Mouse (Mus musculus): Measurements from ENCODE around the gene Trpm2. TPM values are rescaled to one million over a fixed set of nuclear protein-coding genes. Genes with fewer than 3 reads are reported as not detected.

The Trpm2 gene
- polyA plus RNA-seq, 1 experiment from 2014 or later, result 0.13 TPM

- Histone ChIP-seq H3K4me1 (ENCODE audit: control insufficient read depth, insufficient read depth, low read length) (peaks cover 5% of the 10 kb centered on the region), H3K27me3 (ENCODE audit: control insufficient read depth, insufficient read depth, low read length) (peaks cover 9% of the 10 kb centered on the region), H3K9me3 (replicated peaks; ENCODE audit: control insufficient read depth, low read length) (no peaks in the 10 kb centered on the region), H3K27ac (ENCODE audit: low read depth, low read length) (no peak overlapping the region), H3K4me2 (no peak overlapping the region), H3K4me3 (ENCODE audit: low read depth, low read length) (no peak overlapping the region), H3K36me3 (ENCODE audit: control insufficient read depth, insufficient read depth, low read length) (no peaks in the 10 kb centered on the region), H3K9ac (ENCODE audit: low read depth, low read length) (no peak overlapping the region)
- WGBS (ENCODE audit: insufficient replicate concordance), result 48% methylated on average over 5 of the region's 5 CpGs
- no peak for ATAC-seq (replicated peaks; ENCODE audit: insufficient number of reproducible peaks, low FRiP score, low TSS enrichment)
Measured at GRCm38 (mm10) chr10:77974811-77975210, 4.4 kb upstream of the Trpm2 start.

GRCm38 (mm10) chr10:77974323-77974722, 4.0 kb upstream of the Trpm2 start:
- Histone ChIP-seq H3K27me3 (ENCODE audit: control insufficient read depth, insufficient read depth, low read length) (peaks cover 14% of the 10 kb centered on the region), H3K9ac (ENCODE audit: low read depth, low read length) (no peak overlapping the region), H3K36me3 (ENCODE audit: control insufficient read depth, insufficient read depth, low read length) (no peaks in the 10 kb centered on the region), H3K9me3 (replicated peaks; ENCODE audit: control insufficient read depth, low read length) (no peaks in the 10 kb centered on the region), H3K4me1 (ENCODE audit: control insufficient read depth, insufficient read depth, low read length) (peaks cover 7% of the 10 kb centered on the region), H3K4me2 (no peak overlapping the region), H3K27ac (ENCODE audit: low read depth, low read length) (no peak overlapping the region), H3K4me3 (ENCODE audit: low read depth, low read length) (no peak overlapping the region)
- no peak for ATAC-seq (replicated peaks; ENCODE audit: insufficient number of reproducible peaks, low FRiP score, low TSS enrichment)
- WGBS (ENCODE audit: insufficient replicate concordance), result 68% methylated on average over 5 of the region's 5 CpGs

- Histone ChIP-seq H3K4me1 (ENCODE audit: control insufficient read depth, insufficient read depth, low read length) (peaks cover 4% of the 10 kb centered on the region; the same call in 1 of the 2 replicates), H3K9ac (ENCODE audit: low read depth, low read length) (no peak overlapping the region), H3K9me3 (replicated peaks; ENCODE audit: control insufficient read depth, low read length) (no peaks in the 10 kb centered on the region), H3K27ac (ENCODE audit: low read depth, low read length) (no peak overlapping the region), H3K4me3 (ENCODE audit: low read depth, low read length) (no peak overlapping the region), H3K36me3 (ENCODE audit: control insufficient read depth, insufficient read depth, low read length) (no peaks in the 10 kb centered on the region), H3K4me2 (no peak overlapping the region), H3K27me3 (ENCODE audit: control insufficient read depth, insufficient read depth, low read length) (peaks cover 30% of the 10 kb centered on the region)
- no peak for ATAC-seq (replicated peaks; ENCODE audit: insufficient number of reproducible peaks, low FRiP score, low TSS enrichment)
- WGBS (ENCODE audit: insufficient replicate concordance), result 56% methylated on average over 17 of the region's 17 CpGs
Measured at GRCm38 (mm10) chr10:77971709-77972553, 1.6 kb upstream of the Trpm2 start.

- 81% methylated on average over 10 of the region's 10 CpGs for WGBS (ENCODE audit: insufficient replicate concordance)
- Histone ChIP-seq H3K27ac (ENCODE audit: low read depth, low read length) (no peak overlapping the region), H3K36me3 (ENCODE audit: control insufficient read depth, insufficient read depth, low read length) (no peaks in the 10 kb centered on the region), H3K9me3 (replicated peaks; ENCODE audit: control insufficient read depth, low read length) (no peaks in the 10 kb centered on the region), H3K9ac (ENCODE audit: low read depth, low read length) (no peak overlapping the region), H3K27me3 (ENCODE audit: control insufficient read depth, insufficient read depth, low read length) (peaks cover 33% of the 10 kb centered on the region), H3K4me3 (ENCODE audit: low read depth, low read length) (no peak overlapping the region), H3K4me1 (ENCODE audit: control insufficient read depth, insufficient read depth, low read length) (peaks cover 4% of the 10 kb centered on the region; the same call in 1 of the 2 replicates), H3K4me2 (no peak overlapping the region)
- ATAC-seq (replicated peaks; ENCODE audit: insufficient number of reproducible peaks, low FRiP score, low TSS enrichment), result no peak
Measured at GRCm38 (mm10) chr10:77971191-77971590, 828 bp upstream of the Trpm2 start.

GRCm38 (mm10) chr10:77969973-77970325, 414 bp downstream of the Trpm2 start:
- Histone ChIP-seq H3K27ac (ENCODE audit: low read depth, low read length) (no peak overlapping the region), H3K4me3 (ENCODE audit: low read depth, low read length) (peak overlapping the region; percentile 31), H3K9me3 (replicated peaks; ENCODE audit: control insufficient read depth, low read length) (no peaks in the 10 kb centered on the region), H3K9ac (ENCODE audit: low read depth, low read length) (no peak overlapping the region), H3K4me2 (peak overlapping the region; percentile 63), H3K36me3 (ENCODE audit: control insufficient read depth, insufficient read depth, low read length) (no peaks in the 10 kb centered on the region), H3K27me3 (ENCODE audit: control insufficient read depth, insufficient read depth, low read length) (peaks cover 35% of the 10 kb centered on the region), H3K4me1 (ENCODE audit: control insufficient read depth, insufficient read depth, low read length) (peaks cover 4% of the 10 kb centered on the region; the same call in 1 of the 2 replicates)
- no peak for ATAC-seq (replicated peaks; ENCODE audit: insufficient number of reproducible peaks, low FRiP score, low TSS enrichment)
- 12% methylated on average over 8 of the region's 8 CpGs for WGBS (ENCODE audit: insufficient replicate concordance)

- no peak overlapping the region for H3K9ac ChIP-seq (ENCODE audit: low read depth, low read length)
- WGBS (ENCODE audit: insufficient replicate concordance), result 5% methylated on average over 26 of the region's 26 CpGs
- peaks cover 4% of the 10 kb centered on the region; the same call in 1 of the 2 replicates for H3K4me1 ChIP-seq (ENCODE audit: control insufficient read depth, insufficient read depth, low read length)
- H3K27ac ChIP-seq (ENCODE audit: low read depth, low read length), result no peak overlapping the region
- peak overlapping the region; percentile 31 for H3K4me3 ChIP-seq (ENCODE audit: low read depth, low read length)
- H3K36me3 ChIP-seq (ENCODE audit: control insufficient read depth, insufficient read depth, low read length), result no peaks in the 10 kb centered on the region
- no peaks in the 10 kb centered on the region for H3K9me3 ChIP-seq (replicated peaks; ENCODE audit: control insufficient read depth, low read length)
- no peak for ATAC-seq (replicated peaks; ENCODE audit: insufficient number of reproducible peaks, low FRiP score, low TSS enrichment)
- H3K4me2 ChIP-seq, result peak overlapping the region; percentile 63
- peaks cover 35% of the 10 kb centered on the region for H3K27me3 ChIP-seq (ENCODE audit: control insufficient read depth, insufficient read depth, low read length)
Measured at GRCm38 (mm10) chr10:77969274-77969972, 940 bp downstream of the Trpm2 start.

- ATAC-seq (replicated peaks; ENCODE audit: insufficient number of reproducible peaks, low FRiP score, low TSS enrichment), result no peak
- Histone ChIP-seq H3K4me1 (ENCODE audit: control insufficient read depth, insufficient read depth, low read length) (no peaks in the 10 kb centered on the region), H3K4me2 (no peak overlapping the region), H3K9ac (ENCODE audit: low read depth, low read length) (no peak overlapping the region), H3K4me3 (ENCODE audit: low read depth, low read length) (no peak overlapping the region), H3K9me3 (replicated peaks; ENCODE audit: control insufficient read depth, low read length) (no peaks in the 10 kb centered on the region), H3K27me3 (ENCODE audit: control insufficient read depth, insufficient read depth, low read length) (peaks cover 18% of the 10 kb centered on the region), H3K27ac (ENCODE audit: low read depth, low read length) (no peak overlapping the region), H3K36me3 (ENCODE audit: control insufficient read depth, insufficient read depth, low read length) (no peaks in the 10 kb centered on the region)
- WGBS (ENCODE audit: insufficient replicate concordance), result 72% methylated on average over 6 of the region's 6 CpGs
Measured at GRCm38 (mm10) chr10:77963971-77964370, 6.4 kb downstream of the Trpm2 start.

- WGBS (ENCODE audit: insufficient replicate concordance), result 90% methylated on average over 2 of the region's 2 CpGs
- H3K27ac ChIP-seq (ENCODE audit: low read depth, low read length), result no peak overlapping the region
- no peak for ATAC-seq (replicated peaks; ENCODE audit: insufficient number of reproducible peaks, low FRiP score, low TSS enrichment)
Measured at GRCm38 (mm10) chr10:77962725-77963124, 7.6 kb downstream of the Trpm2 start.

More at GRCm38 (mm10) chr10:77962725-77963124, 7.6 kb downstream of the Trpm2 start:
- Histone ChIP-seq H3K36me3 (ENCODE audit: control insufficient read depth, insufficient read depth, low read length) (no peaks in the 10 kb centered on the region), H3K9me3 (replicated peaks; ENCODE audit: control insufficient read depth, low read length) (no peaks in the 10 kb centered on the region), H3K27me3 (ENCODE audit: control insufficient read depth, insufficient read depth, low read length) (peaks cover 5% of the 10 kb centered on the region), H3K4me2 (no peak overlapping the region), H3K4me3 (ENCODE audit: low read depth, low read length) (no peak overlapping the region), H3K4me1 (ENCODE audit: control insufficient read depth, insufficient read depth, low read length) (no peaks in the 10 kb centered on the region), H3K9ac (ENCODE audit: low read depth, low read length) (no peak overlapping the region)
